Mouse (Mus musculus) megakaryocyte progenitor cell, adult 5-6 weeks (primary cell): Measurements from ENCODE around the gene Phlda2. TPM values are rescaled to one million over a fixed set of nuclear protein-coding genes. Genes with fewer than 3 reads are reported as not detected.

Experiments
- ATAC-seq: replicated peaks from 2 replicates; pipeline ENCODE4 v1.8.0; 2016; ENCODE audit warnings: mild to moderate bottlenecking, moderate TSS enrichment, inconsistent platforms; ENCODE audit not compliant: poor library complexity
- total RNA-seq, 2 experiments: library from RNA; stranded (forward) in 1 of 2; stranded (reverse) in 1 of 2; fragments of 157-497, 149-512 nt in 1 of 2; fragments of 200-1000 nt in 1 of 2; gene quantifications; 2 replicates each; pipeline versions ENCODE4 v1.2.3 to v1.2.4; 2015 to 2017

The Phlda2 gene
- total RNA-seq, 2 experiments from 2014 or later: 2.2 TPM; not detected in 1

GRCm38 (mm10) chr7:143464811-143465560 is 38.0 kb downstream of the Phlda2 start:
- ATAC-seq: 0 out of 2 replicates have a peak, but pooled peaks have one; percentile 10

GRCm38 (mm10) chr7:143463865-143464415 is 39.0 kb downstream of the Phlda2 start:
- ATAC-seq: peak; percentile 38

- ATAC-seq: no peak
Observed at GRCm38 (mm10) chr7:143462516-143462915, 40.4 kb downstream of the Phlda2 start.

GRCm38 (mm10) chr7:143461920-143462319 is 41.0 kb downstream of the Phlda2 start:
- no peak for ATAC-seq

- no peak for ATAC-seq
Observed at GRCm38 (mm10) chr7:143461294-143461870, 41.6 kb downstream of the Phlda2 start.

GRCm38 (mm10) chr7:143460874-143461273 is 42.1 kb downstream of the Phlda2 start, which contains the start of gene Cdkn1c:
TSS of gene Cdkn1c (minus strand) at chr7:143461050.
- ATAC-seq: peak; percentile 85

- ATAC-seq: no peak
Observed at GRCm38 (mm10) chr7:143460217-143460834, 42.6 kb downstream of the Phlda2 start.

GRCm38 (mm10) chr7:143459332-143460211 is 43.4 kb downstream of the Phlda2 start:
- ATAC-seq: no peak

GRCm38 (mm10) chr7:143458963-143459331 is 44.0 kb downstream of the Phlda2 start:
- ATAC-seq: no peak

Other genes with a start within 250 kb of the Phlda2 start
- gene Cdkn1c, start 42.1 kb downstream of the Phlda2 start, total RNA-seq (2015): 0.61 and 0.79 TPM in 2 replicates
- 0.41 and 0.58 TPM in 2 replicates for gene Cdkn1c, start 42.1 kb downstream of the Phlda2 start, total RNA-seq (2017)
- 0.12 and 1.5 TPM in 2 replicates for gene Slc22a18, start 29.4 kb downstream of the Phlda2 start, total RNA-seq (2015)
- gene Slc22a18, start 29.4 kb downstream of the Phlda2 start, total RNA-seq (2017): 0.64 TPM in 1 of 2 replicates, not detected in the other
- 75.6 and 76.8 TPM in 2 replicates for gene Nap1l4, start 46.0 kb upstream of the Phlda2 start, total RNA-seq (2015)
- 153 and 162 TPM in 2 replicates for gene Nap1l4, start 46.0 kb upstream of the Phlda2 start, total RNA-seq (2017)
- gene Cars, start 96.9 kb upstream of the Phlda2 start, total RNA-seq (2015): 40.3 and 55.4 TPM in 2 replicates
- gene Cars, start 96.9 kb upstream of the Phlda2 start, total RNA-seq (2017): 47.5 and 74.5 TPM in 2 replicates
- 28.1 and 31.6 TPM in 2 replicates for gene Tnfrsf26, start 125.6 kb upstream of the Phlda2 start, total RNA-seq (2015)
- gene Tnfrsf26, start 125.6 kb upstream of the Phlda2 start, total RNA-seq (2017): 20.1 and 20.5 TPM in 2 replicates
- 8.3 and 13.6 TPM in 2 replicates for gene Tnfrsf22, start 146.5 kb upstream of the Phlda2 start, total RNA-seq (2015)
- 2.8 and 5.7 TPM in 2 replicates for gene Tnfrsf22, start 146.5 kb upstream of the Phlda2 start, total RNA-seq (2017)
- 3.9 and 5.8 TPM in 2 replicates for gene Tnfrsf23, start 182.7 kb upstream of the Phlda2 start, total RNA-seq (2015)
- 0.20 and 2.1 TPM in 2 replicates for gene Tnfrsf23, start 182.7 kb upstream of the Phlda2 start, total RNA-seq (2017)